Mouse (Mus musculus) T-helper 1 cell (primary cell): ENCODE data around the gene Scgb1b19.
"Not testable (repeated sequence)": the region's sequence is repeated elsewhere in the genome, so short reads cannot be mapped to it uniquely, and the experiment has no call there.

Experiments
- in situ Hi-C: fragments of 300-600 bp; cut with MboI, MseI; formaldehyde crosslinking; loops from one replicate; pipeline ENCODE4 v1.15.1; 2025; ENCODE audit warnings: high pct_unique_total_duplicates

The Scgb1b19 gene

GRCm38 (mm10) chr7:33286991-33287390 is at the start of gene Scgb1b19:
Gene Scgb1b19 (plus strand): TSS chr7:33287291.
- in situ Hi-C loops, result loop anchor here (5.0 kb wide), 1 partner anchor 950 kb away; no protein-coding TSS in a partner anchor

GRCm38 (mm10) chr7:33280238-33280637 is 6.9 kb upstream of the Scgb1b19 start, which contains the start of gene Scgb2b19:
Gene Scgb2b19 (minus strand): TSS chr7:33280338.
- in situ Hi-C loops, result not testable (repeated sequence)
